Mouse (Mus musculus): Measurements from ENCODE around the gene F7.

GRCm38 (mm10) chr8:12976290-12976689, 49.5 kb upstream of the F7 start:
- TF ChIP-seq POLR2A (IDR thresholded peaks at IDR 0.05; ENCODE audit: control insufficient read depth in 1 of 2, insufficient read depth in 1 of 2, low read depth in 1 of 2, low read length in 2 of 2, poor library complexity in 1 of 2) (no peak), CTCF (IDR thresholded peaks at IDR 0.05 in 2 of 3, conservative IDR thresholded peaks at IDR 0.05 in 1 of 3; ENCODE audit: control insufficient read depth in 1 of 3, insufficient read depth in 1 of 3, low read depth in 2 of 3, low read length in 3 of 3, poor library complexity in 1 of 3, severe bottlenecking in 1 of 3) (no peak), ZKSCAN1 (IDR thresholded peaks at IDR 0.05; ENCODE audit: low read depth, low read length) (no peak), RCOR1 (IDR thresholded peaks at IDR 0.05; ENCODE audit: low read depth, low read length) (no peak), ELF1 (IDR thresholded peaks at IDR 0.05; ENCODE audit: low read depth, low read length) (no peak), POLR2AphosphoS5 (IDR thresholded peaks at IDR 0.05; ENCODE audit: borderline replicate concordance, low read depth, low read length) (no peak), NRF1 (IDR thresholded peaks at IDR 0.05; ENCODE audit: insufficient read depth, low read depth, low read length, poor library complexity, severe bottlenecking) (no peak), EP300 (IDR thresholded peaks at IDR 0.05; ENCODE audit: low read depth in 1 of 2, low read length in 2 of 2) (no peak), GATA1 (IDR thresholded peaks at IDR 0.05; ENCODE audit: low read depth, low read length) (no peak), MEF2A (IDR thresholded peaks at IDR 0.05; ENCODE audit: extremely low read depth, insufficient replicate concordance, low read depth, low read length, poor library complexity, severe bottlenecking) (no peak)

All from MEL (cell line).